Mouse (Mus musculus) kidney, embryonic 14.5 days (tissue): ENCODE measurements around the gene Iqgap1. TPM values are rescaled to one million over a fixed set of nuclear protein-coding genes. Genes with fewer than 3 reads are reported as not detected.
A peak's percentile ranks its signal among the peaks of the same experiment; 100 is the strongest.

Experiments used
- ATAC-seq: fragments of 200-750 bp; cut with Nextera tagmentation; 2 replicates; pipeline ENCODE4 v1.8.0; 2017; ENCODE audit warnings: moderate number of reproducible peaks, mild to moderate bottlenecking, moderate TSS enrichment, moderate library complexity; ENCODE audit not compliant: low FRiP score, low TSS enrichment
- H3K27ac ChIP-seq: fragments of 300-500 bp; sonication (generic); 2 replicates; pipeline ENCODE4 v1.5.1; 2014; ENCODE audit warnings: low read depth, mild to moderate bottlenecking, low read length, moderate library complexity, mixed read lengths
- H3K27me3 ChIP-seq: fragments of 300-500 bp; sonication (generic); 2 replicates; pipeline ENCODE4 v1.6.1; 2014; ENCODE audit warnings: mild to moderate bottlenecking, low read length; ENCODE audit not compliant: control insufficient read depth, insufficient read depth
- H3K36me3 ChIP-seq: fragments of 300-500 bp; sonication (generic); 2 replicates; pipeline ENCODE4 v1.6.1; 2014; ENCODE audit warnings: low read length, mixed read lengths; ENCODE audit not compliant: control insufficient read depth, insufficient read depth
- H3K4me1 ChIP-seq: fragments of 300-500 bp; sonication (generic); 2 replicates; pipeline ENCODE4 v1.6.1; 2014; ENCODE audit warnings: low read length, mixed read lengths; ENCODE audit not compliant: control insufficient read depth, insufficient read depth
- H3K4me2 ChIP-seq: fragments of 300-500 bp; sonication (generic); replicated peaks from 2 replicates; pipeline ENCODE4 v1.6.1; 2014; ENCODE audit warnings: low read depth, mild to moderate bottlenecking, low read length
- H3K4me3 ChIP-seq: fragments of 300-500 bp; sonication (generic); 2 replicates; pipeline ENCODE4 v1.5.1; 2014; ENCODE audit warnings: mild to moderate bottlenecking, low read length
- H3K9ac ChIP-seq: fragments of 300-500 bp; sonication (generic); 2 replicates; pipeline ENCODE4 v1.6.1; 2014; ENCODE audit warnings: low read depth, mild to moderate bottlenecking, low read length, moderate library complexity
- H3K9me3 ChIP-seq: fragments of 300-500 bp; sonication (generic); 2 replicates; pipeline ENCODE4 v1.6.1; 2016; ENCODE audit warnings: low read length; ENCODE audit not compliant: control insufficient read depth
- WGBS: fragments of 180-500 bp; shearing (Covaris S2); extraction: QIAGEN DNeasy Blood & Tissue Kit; methylation state at CpG from one replicate; pipeline ENCODE4 v1.1.7; 2014; 5-methylcytosine and 5-hydroxymethylcytosine counted together
- polyA plus RNA-seq: library from polyadenylated mRNA; unstranded; fragments of >200 nt; fragmentation: Nextera tagmentation; extraction: Ambion mirVana; gene quantifications from 2 replicates; pipeline ENCODE4 v1.2.1, GENCODE M21; 2014

Iqgap1 gene
- polyA plus RNA-seq, 1 experiment from 2014 or later: 110 TPM

- H3K36me3 ChIP-seq: peaks cover 25% of the 10 kb centered on the region
- H3K4me3 ChIP-seq: peak overlapping the region; percentile 76
- H3K9ac ChIP-seq: peak overlapping the region; percentile 81
- peaks cover 7% of the 10 kb centered on the region for H3K4me1 ChIP-seq
- peak overlapping the region; percentile 45 for H3K4me2 ChIP-seq
- peak overlapping the region; percentile 78 for H3K27ac ChIP-seq
- H3K27me3 ChIP-seq: no peaks in the 10 kb centered on the region
- 1% methylated on average over 37 of the region's 37 CpGs for WGBS
- H3K9me3 ChIP-seq: no peaks in the 10 kb centered on the region
- peak; percentile 83 for ATAC-seq
Measured at GRCm38 (mm10) chr7:80802412-80803160, 23.2 kb downstream of the Iqgap1 start.

GRCm38 (mm10) chr7:80799307-80799706 lies 26.5 kb downstream of the Iqgap1 start:
- Histone ChIP-seq H3K27me3 (no peaks in the 10 kb centered on the region), H3K4me2 (no peak overlapping the region), H3K9me3 (no peaks in the 10 kb centered on the region), H3K27ac (no peak overlapping the region), H3K9ac (no peak overlapping the region), H3K36me3 (peaks cover 54% of the 10 kb centered on the region), H3K4me3 (no peak overlapping the region), H3K4me1 (peaks cover 10% of the 10 kb centered on the region)
- WGBS: 84% methylated on average over 5 of the region's 5 CpGs
- no peak for ATAC-seq

GRCm38 (mm10) chr7:80796805-80797567 lies 28.8 kb downstream of the Iqgap1 start:
- no peak overlapping the region for H3K27ac ChIP-seq
- H3K27me3 ChIP-seq: no peaks in the 10 kb centered on the region
- H3K9ac ChIP-seq: no peak overlapping the region
- peaks cover 56% of the 10 kb centered on the region for H3K36me3 ChIP-seq
- no peak for ATAC-seq
- 76% methylated on average over 15 of the region's 15 CpGs for WGBS
- no peak overlapping the region for H3K4me2 ChIP-seq
- peaks cover 9% of the 10 kb centered on the region for H3K4me1 ChIP-seq
- H3K9me3 ChIP-seq: no peaks in the 10 kb centered on the region
- no peak overlapping the region for H3K4me3 ChIP-seq

GRCm38 (mm10) chr7:80796258-80796657 lies 29.5 kb downstream of the Iqgap1 start:
- Histone ChIP-seq H3K9me3 (no peaks in the 10 kb centered on the region), H3K9ac (no peak overlapping the region), H3K4me3 (no peak overlapping the region), H3K36me3 (peaks cover 56% of the 10 kb centered on the region), H3K27ac (no peak overlapping the region), H3K27me3 (no peaks in the 10 kb centered on the region), H3K4me2 (no peak overlapping the region), H3K4me1 (peaks cover 7% of the 10 kb centered on the region; the same call in 1 of the 2 replicates)
- ATAC-seq: no peak
- 82% methylated on average over 6 of the region's 6 CpGs for WGBS

GRCm38 (mm10) chr7:80789534-80789933 lies 36.2 kb downstream of the Iqgap1 start:
- H3K36me3 ChIP-seq: peaks cover 3% of the 10 kb centered on the region; the same call in 1 of the 2 replicates
- peak; percentile 62; the same call in 1 of the 2 replicates for ATAC-seq
- H3K27ac ChIP-seq: peak overlapping the region; percentile 70
- no peak overlapping the region for H3K4me3 ChIP-seq
- H3K4me2 ChIP-seq: no peak overlapping the region
- H3K27me3 ChIP-seq: no peaks in the 10 kb centered on the region
- H3K4me1 ChIP-seq: peaks cover 29% of the 10 kb centered on the region
- WGBS: 53% methylated on average over 5 of the region's 5 CpGs
- no peaks in the 10 kb centered on the region for H3K9me3 ChIP-seq
- H3K9ac ChIP-seq: no peak overlapping the region

- H3K4me3 ChIP-seq: no peak overlapping the region
- no peak overlapping the region for H3K9ac ChIP-seq
- no peak overlapping the region for H3K4me2 ChIP-seq
- H3K4me1 ChIP-seq: peaks cover 31% of the 10 kb centered on the region
- H3K27ac ChIP-seq: no peak overlapping the region
- H3K36me3 ChIP-seq: peaks cover 3% of the 10 kb centered on the region; the same call in 1 of the 2 replicates
- ATAC-seq: no peak
- 5% methylated on average over 1 of the region's 1 CpGs for WGBS
- no peaks in the 10 kb centered on the region for H3K9me3 ChIP-seq
- no peaks in the 10 kb centered on the region for H3K27me3 ChIP-seq
Measured at GRCm38 (mm10) chr7:80789061-80789460, 36.7 kb downstream of the Iqgap1 start.

- Histone ChIP-seq H3K27me3 (no peaks in the 10 kb centered on the region), H3K9me3 (no peaks in the 10 kb centered on the region), H3K36me3 (peaks cover 3% of the 10 kb centered on the region; the same call in 1 of the 2 replicates), H3K4me2 (no peak overlapping the region), H3K4me3 (no peak overlapping the region), H3K4me1 (peaks cover 42% of the 10 kb centered on the region), H3K9ac (no peak overlapping the region), H3K27ac (0 out of 2 replicates have a peak overlapping the region, but pooled peaks have one; percentile 8)
- ATAC-seq: no peak
- 82% methylated on average over 7 of the region's 7 CpGs for WGBS
Measured at GRCm38 (mm10) chr7:80788002-80788401, 37.8 kb downstream of the Iqgap1 start.

GRCm38 (mm10) chr7:80786746-80787145 lies 39.0 kb downstream of the Iqgap1 start:
- no peak overlapping the region; the same call in 1 of the 2 replicates for H3K27ac ChIP-seq
- H3K36me3 ChIP-seq: no peaks in the 10 kb centered on the region
- no peak overlapping the region for H3K9ac ChIP-seq
- H3K4me1 ChIP-seq: peaks cover 52% of the 10 kb centered on the region
- H3K4me2 ChIP-seq: no peak overlapping the region
- WGBS: 50% methylated on average over 6 of the region's 6 CpGs
- H3K4me3 ChIP-seq: no peak overlapping the region
- no peak for ATAC-seq
- H3K27me3 ChIP-seq: no peaks in the 10 kb centered on the region
- H3K9me3 ChIP-seq: no peaks in the 10 kb centered on the region

GRCm38 (mm10) chr7:80783841-80784240 lies 41.9 kb downstream of the Iqgap1 start:
- WGBS: 86% methylated on average over 5 of the region's 5 CpGs
- H3K9ac ChIP-seq: no peak overlapping the region

More at GRCm38 (mm10) chr7:80783841-80784240, 41.9 kb downstream of the Iqgap1 start:
- no peak for ATAC-seq
- Histone ChIP-seq H3K9me3 (no peaks in the 10 kb centered on the region), H3K4me2 (no peak overlapping the region), H3K4me3 (no peak overlapping the region), H3K27me3 (no peaks in the 10 kb centered on the region), H3K27ac (no peak overlapping the region), H3K36me3 (no peaks in the 10 kb centered on the region), H3K4me1 (peaks cover 42% of the 10 kb centered on the region)
